Mouse (Mus musculus) ES-E14 (cell line): ENCODE results near the gene Klf17. TPM values are rescaled to one million over a fixed set of nuclear protein-coding genes. Genes with fewer than 3 reads are reported as not detected.

Experiments
- DNase-seq: peaks from one replicate; pipeline ENCODE4 v3.0.0-alpha.2; 2013; ENCODE audit warnings: low read depth, low spot score
- H3K27ac ChIP-seq: 2 replicates; pipeline ENCODE4 v1.5.1; 2012; ENCODE audit warnings: low read depth, mild to moderate bottlenecking, low read length, moderate library complexity, mixed read lengths; ENCODE audit not compliant: poor library complexity, insufficient read depth, severe bottlenecking
- H3K36me3 ChIP-seq: 2 replicates; pipeline ENCODE4 v1.6.1; 2012; ENCODE audit warnings: mild to moderate bottlenecking, low read length, moderate library complexity, mixed read lengths; ENCODE audit not compliant: control insufficient read depth, poor library complexity, insufficient read depth, severe bottlenecking
- H3K4me1 ChIP-seq, 2 experiments: fragments of 150-350 bp in 1 of 2; sonication (generic) in 1 of 2; 2 replicates each; pipeline ENCODE4 v1.6.1; 2012; ENCODE audit warnings: low read length in 2 of 2, mild to moderate bottlenecking in 1 of 2, mixed read lengths in 1 of 2; ENCODE audit not compliant: control insufficient read depth in 2 of 2, insufficient read depth in 2 of 2, poor library complexity in 1 of 2
- H3K4me3 ChIP-seq, 2 experiments: fragments of 150-350 bp in 1 of 2; sonication (generic) in 1 of 2; 2 replicates each; pipeline ENCODE4 v1.5.1; 2012; ENCODE audit warnings: low read length in 2 of 2, low read depth in 1 of 2, mild to moderate bottlenecking in 1 of 2, mixed read lengths in 1 of 2; ENCODE audit not compliant: insufficient read depth in 1 of 2, poor library complexity in 1 of 2, severe bottlenecking in 1 of 2
- H3K9ac ChIP-seq: 2 replicates; pipeline ENCODE4 v1.6.1; 2012; ENCODE audit warnings: low read depth, mild to moderate bottlenecking, low read length, mixed read lengths; ENCODE audit not compliant: poor library complexity, insufficient read depth, severe bottlenecking
- H3K9me3 ChIP-seq: fragments of 150-350 bp; sonication (generic); 2 replicates; pipeline ENCODE4 v1.6.1; 2012; ENCODE audit warnings: low read depth, mild to moderate bottlenecking, low read length; ENCODE audit not compliant: control insufficient read depth, insufficient read depth
- CHD2 ChIP-seq: IDR thresholded peaks from 2 replicates; pipeline ENCODE4 v1.6.1; 2014; ENCODE audit warnings: mild to moderate bottlenecking, low read depth, low read length, inconsistent platforms
- HCFC1 ChIP-seq: IDR thresholded peaks from 2 replicates; pipeline ENCODE4 v1.6.1; 2012; ENCODE audit warnings: low read length, inconsistent platforms, borderline replicate concordance; ENCODE audit not compliant: insufficient read depth
- MAFK ChIP-seq: IDR thresholded peaks from 2 replicates; pipeline ENCODE4 v1.6.1; 2014; ENCODE audit warnings: mild to moderate bottlenecking, low read depth, low read length, inconsistent platforms; ENCODE audit not compliant: insufficient read depth
- ZC3H11A ChIP-seq: IDR thresholded peaks from 2 replicates; pipeline ENCODE4 v1.6.1; 2012; ENCODE audit warnings: low read depth, mild to moderate bottlenecking, inconsistent platforms, low read length, borderline replicate concordance
- ZNF384 ChIP-seq: IDR thresholded peaks from 2 replicates; pipeline ENCODE4 v1.6.1; 2012; ENCODE audit warnings: low read depth, low read length, inconsistent platforms
- in situ Hi-C, 2 experiments: fragments of 600-800 bp; cut with MboI; formaldehyde crosslinking; loops; one replicate each; pipeline ENCODE4 v1.15.1; 2025; ENCODE audit warnings: low sequenced_read_pairs in 2 of 2, inconsistent platforms in 1 of 2; ENCODE audit not compliant: unreplicated experiment in 2 of 2
- total RNA-seq: library from RNA; depleted of rRNA; stranded (reverse); fragments of 300-350 nt; gene quantifications from 2 replicates; pipeline ENCODE4 v1.2.3, GENCODE M21; 2012; rRNA removed

Gene Klf17
- total RNA-seq, 1 experiment = 0.76 TPM

DNA sequence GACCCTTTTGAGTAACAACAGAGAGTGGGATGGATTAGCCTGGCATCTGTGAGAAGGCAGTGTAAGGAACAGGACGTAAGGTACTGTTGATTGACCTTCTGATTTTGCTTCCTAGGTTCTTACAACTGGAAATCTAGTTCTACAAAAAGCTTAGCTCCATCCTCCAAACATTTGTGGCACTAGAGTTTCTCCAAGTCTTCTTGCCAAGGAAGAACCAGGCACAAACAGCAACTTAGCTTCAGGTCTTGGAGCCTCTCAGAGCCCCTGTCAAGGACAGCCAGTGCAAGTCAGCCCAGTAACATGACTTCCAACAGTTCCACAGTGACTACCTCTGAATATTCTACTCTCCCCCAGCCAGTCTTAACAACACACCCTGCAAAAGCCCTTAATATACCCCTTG lies 41.3 kb downstream of the Klf17 start, which contains the start of gene Gm12845:
Gm12845 (plus strand) TSS at position 301 of the 400 bp plus-strand sequence.
- no peaks in the 10 kb centered on the region for H3K36me3 ChIP-seq
- in situ Hi-C loops = no loop called here
- TF ChIP-seq MAFK (no peak), ZC3H11A (no peak), HCFC1 (no peak), CHD2 (no peak), ZNF384 (no peak)
- no peak within 1 kb of the TSS for H3K9ac ChIP-seq
- H3K9me3 ChIP-seq = no peaks in the 10 kb centered on the region
- no peak for DNase-seq
- no peak within 1 kb of the TSS for H3K4me3 ChIP-seq
- no peaks in the 10 kb centered on the region for H3K4me1 ChIP-seq
- H3K27ac ChIP-seq = no peak within 1 kb of the TSS

DNA sequence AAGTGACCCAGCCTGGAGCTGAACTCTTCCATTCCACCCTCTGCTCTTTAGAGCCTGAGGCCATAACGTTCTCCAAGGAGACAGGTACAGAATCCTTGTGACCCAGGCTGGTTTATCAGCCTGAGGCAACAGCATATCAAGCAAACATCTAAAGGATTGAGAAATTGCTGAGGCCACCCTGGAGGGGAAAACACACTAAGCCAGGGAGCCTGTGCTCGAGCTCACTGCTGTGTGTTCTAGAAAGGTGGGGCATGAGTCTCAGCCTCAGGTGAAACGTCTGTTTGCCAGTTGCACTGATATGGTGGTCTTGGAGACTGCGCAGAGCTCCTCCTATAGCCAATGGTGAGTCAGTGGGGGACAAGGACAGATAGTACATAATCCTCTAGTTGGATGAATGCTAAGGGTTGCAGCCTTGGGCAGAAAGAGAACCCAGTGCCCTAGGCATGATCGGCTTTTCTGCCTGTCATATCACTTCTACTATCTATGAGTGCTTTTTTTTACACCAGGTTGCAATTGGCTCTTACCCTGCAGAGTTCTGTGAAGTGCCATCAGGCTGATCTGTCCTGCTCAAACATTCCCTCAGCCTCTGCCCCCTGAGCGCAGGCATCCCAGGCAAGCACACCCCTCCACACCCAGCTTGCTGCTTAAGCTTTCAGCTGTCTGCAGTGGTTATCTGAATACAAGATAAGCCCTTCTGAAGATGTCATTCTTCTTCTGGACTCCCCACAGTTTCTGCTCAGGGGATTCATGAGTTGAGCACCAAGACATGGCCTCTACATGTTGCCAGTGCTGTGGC lies 51.9 kb downstream of the Klf17 start:
- H3K9me3 ChIP-seq = no peaks in the 10 kb centered on the region
- H3K4me3 ChIP-seq = no peak overlapping the region
- in situ Hi-C loops = no loop called here
- TF ChIP-seq ZC3H11A = no peak
- H3K4me1 ChIP-seq = no peaks in the 10 kb centered on the region
- H3K36me3 ChIP-seq = no peaks in the 10 kb centered on the region
- DNase-seq = no peak
- H3K27ac ChIP-seq = no peak overlapping the region
- H3K9ac ChIP-seq = no peak overlapping the region

DNA sequence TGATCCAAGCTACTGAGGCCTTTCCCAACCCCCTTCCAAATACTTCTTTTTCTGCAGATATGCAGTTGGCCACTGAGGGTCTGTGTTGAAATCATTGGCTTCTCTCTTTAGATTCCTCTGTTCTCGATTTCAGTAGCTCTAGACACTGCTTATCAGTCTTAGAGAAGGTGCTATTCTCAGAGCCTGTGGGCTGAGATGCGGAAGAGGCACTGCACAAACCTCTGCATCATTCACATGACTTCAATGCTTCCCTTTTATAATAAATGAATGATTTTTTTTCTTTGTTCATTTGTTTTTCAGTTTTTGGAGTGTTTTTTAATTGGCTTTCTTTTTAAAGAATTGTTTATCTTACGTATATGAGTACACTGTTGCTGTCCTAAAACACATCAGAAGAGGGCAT lies 53.1 kb downstream of the Klf17 start:
- Histone ChIP-seq H3K9me3 (no peaks in the 10 kb centered on the region), H3K4me1 (no peaks in the 10 kb centered on the region), H3K4me3 (no peak overlapping the region), H3K27ac (no peak overlapping the region), H3K9ac (no peak overlapping the region), H3K36me3 (no peaks in the 10 kb centered on the region)
- in situ Hi-C loops = no loop called here
- DNase-seq = no peak
- TF ChIP-seq CHD2 = no peak
- TF ChIP-seq ZC3H11A = no peak
- no peak for TF ChIP-seq ZNF384
- no peak for TF ChIP-seq MAFK

DNA sequence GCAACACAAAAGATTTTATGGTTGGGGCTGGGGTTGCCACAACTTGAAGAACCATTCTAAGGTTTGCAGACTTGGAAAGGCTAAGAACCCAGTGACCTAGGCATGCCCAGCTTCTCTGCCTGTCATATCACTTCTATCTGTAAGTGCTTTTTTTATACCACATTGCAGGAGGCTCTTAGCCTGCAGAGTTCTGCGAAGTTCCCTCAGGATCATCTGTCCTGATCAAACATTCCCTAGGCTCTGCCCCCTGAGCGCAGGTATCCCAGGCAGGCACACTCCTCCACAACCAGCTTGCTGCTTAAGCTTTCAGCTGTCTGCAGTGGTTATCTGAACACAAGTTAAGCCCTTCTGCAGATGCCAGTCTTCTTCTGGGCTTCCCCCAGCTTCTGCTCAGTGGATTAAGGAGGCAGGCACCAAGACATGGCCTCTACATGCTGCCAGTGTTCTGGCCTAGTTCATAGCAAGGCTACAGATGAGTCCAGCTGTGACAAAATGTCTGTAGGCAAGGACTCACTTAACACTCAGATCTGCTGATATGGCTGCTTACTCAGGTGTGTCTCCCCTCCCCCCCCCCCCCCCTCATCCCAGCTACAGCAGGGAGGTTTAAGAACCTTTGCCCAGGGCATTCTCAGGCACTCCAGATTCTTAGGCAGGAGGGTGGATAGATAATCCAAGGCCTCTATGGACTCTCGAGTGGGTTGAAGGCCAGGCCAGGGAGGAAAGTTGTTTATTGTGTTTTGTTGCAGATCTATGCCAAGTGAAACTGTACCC lies 56.5 kb downstream of the Klf17 start:
- no peak for TF ChIP-seq HCFC1
- no peak for TF ChIP-seq MAFK
- TF ChIP-seq CHD2 = no peak
- no peak for TF ChIP-seq ZC3H11A
- TF ChIP-seq ZNF384 = no peak
- Histone ChIP-seq H3K4me3 (no peak overlapping the region), H3K27ac (no peak overlapping the region), H3K9me3 (no peaks in the 10 kb centered on the region), H3K9ac (no peak overlapping the region), H3K4me1 (peaks cover 0 to 2% of the 10 kb centered on the region in 2 experiments; a peak in 1 of 4 replicates), H3K36me3 (no peaks in the 10 kb centered on the region)
- DNase-seq = no peak
- in situ Hi-C loops = no loop called here

Other genes starting within 250 kb of the Klf17 start
- gene Eri3, start 215.3 kb downstream of the Klf17 start, total RNA-seq = 36.0 and 45.6 TPM in 2 replicates
- 53.6 and 55.5 TPM in 2 replicates for gene Dmap1, start 83.4 kb downstream of the Klf17 start, total RNA-seq
- gene Gm12845, start 41.2 kb downstream of the Klf17 start, total RNA-seq = not detected in 2 replicates
- gene Slc6a9, start 68.9 kb upstream of the Klf17 start, total RNA-seq = 6.9 and 23.5 TPM in 2 replicates
- gene Ccdc24, start 106.9 kb upstream of the Klf17 start, total RNA-seq = 1.0 and 3.1 TPM in 2 replicates
- 11.1 and 11.2 TPM in 2 replicates for gene B4galt2, start 117.8 kb upstream of the Klf17 start, total RNA-seq
- gene Atp6v0b, start 121.7 kb upstream of the Klf17 start, total RNA-seq = 267 and 398 TPM in 2 replicates
- gene Dph2, start 126.4 kb upstream of the Klf17 start, total RNA-seq = 25.1 and 36.1 TPM in 2 replicates
- 50.2 and 53.6 TPM in 2 replicates for gene Ipo13, start 149.4 kb upstream of the Klf17 start, total RNA-seq
- 0.94 and 1.8 TPM in 2 replicates for gene Artn, start 164.1 kb upstream of the Klf17 start, total RNA-seq